Mouse (Mus musculus) lung, embryonic 15.5 days (tissue): ENCODE measurements around the gene Zcchc14. TPM values are rescaled to one million over a fixed set of nuclear protein-coding genes. Genes with fewer than 3 reads are reported as not detected.

Experiments
- ATAC-seq: fragments of 200-750 bp; cut with Nextera tagmentation; 2 replicates; pipeline ENCODE4 v1.8.0; 2017; ENCODE audit warnings: moderate number of reproducible peaks, borderline replicate concordance; ENCODE audit not compliant: low FRiP score, low TSS enrichment; ENCODE audit errors: extremely low read depth
- H3K27ac ChIP-seq: fragments of 300-500 bp; sonication (generic); 2 replicates; pipeline ENCODE4 v1.5.1; 2015; ENCODE audit warnings: moderate library complexity, mild to moderate bottlenecking, inconsistent platforms
- H3K27me3 ChIP-seq: fragments of 300-500 bp; sonication (generic); 2 replicates; pipeline ENCODE4 v1.6.1; 2015; ENCODE audit warnings: inconsistent platforms
- H3K36me3 ChIP-seq: fragments of 300-500 bp; sonication (generic); 2 replicates; pipeline ENCODE4 v1.6.1; 2015; ENCODE audit warnings: inconsistent platforms
- H3K4me1 ChIP-seq: fragments of 300-500 bp; sonication (generic); 2 replicates; pipeline ENCODE4 v1.6.1; 2015; ENCODE audit warnings: inconsistent platforms
- H3K4me2 ChIP-seq: fragments of 300-500 bp; sonication (generic); 2 replicates; pipeline ENCODE4 v1.6.1; 2015; ENCODE audit warnings: inconsistent platforms, mild to moderate bottlenecking, moderate library complexity
- H3K4me3 ChIP-seq: fragments of 300-500 bp; sonication (generic); 2 replicates; pipeline ENCODE4 v1.5.1; 2015; ENCODE audit warnings: mild to moderate bottlenecking, inconsistent platforms
- H3K9ac ChIP-seq: fragments of 300-500 bp; sonication (generic); 2 replicates; pipeline ENCODE4 v1.6.1; 2015; ENCODE audit warnings: inconsistent platforms
- H3K9me3 ChIP-seq: fragments of 300-500 bp; sonication (generic); 2 replicates; pipeline ENCODE4 v1.6.1; 2016; ENCODE audit warnings: inconsistent platforms
- WGBS: fragments of 180-500 bp; shearing (Covaris S2); methylation state at CpG from one replicate; pipeline ENCODE4 v1.1.7; 2015; 5-methylcytosine and 5-hydroxymethylcytosine counted together
- polyA plus RNA-seq: library from polyadenylated mRNA; unstranded; fragments of >200 nt; fragmentation: Nextera tagmentation; extraction: Ambion mirVana; gene quantifications from 2 replicates; pipeline ENCODE4 v1.2.1, GENCODE M21; 2015

The Zcchc14 gene
- polyA plus RNA-seq, 1 experiment from 2014 or later, result 14.2 TPM

GRCm38 (mm10) chr8:121593293-121593692, 59.4 kb downstream of the Zcchc14 start:
- Histone ChIP-seq H3K27me3 (no peaks in the 10 kb centered on the region), H3K9ac (no peak overlapping the region), H3K36me3 (peaks cover 30% of the 10 kb centered on the region), H3K4me1 (peaks cover 28% of the 10 kb centered on the region), H3K27ac (no peak overlapping the region), H3K4me3 (no peak overlapping the region), H3K9me3 (no peaks in the 10 kb centered on the region), H3K4me2 (no peak overlapping the region)
- WGBS, result 86% methylated on average over 5 of the region's 5 CpGs
- ATAC-seq, result no peak

GRCm38 (mm10) chr8:121591178-121592066, 61.3 kb downstream of the Zcchc14 start:
- Histone ChIP-seq H3K4me3 (peak overlapping the region; percentile 97), H3K4me1 (peaks cover 28% of the 10 kb centered on the region), H3K9me3 (no peaks in the 10 kb centered on the region), H3K36me3 (peaks cover 17% of the 10 kb centered on the region), H3K27ac (0 out of 2 replicates have a peak overlapping the region, but pooled peaks have one; percentile 61), H3K27me3 (no peaks in the 10 kb centered on the region), H3K9ac (peak overlapping the region; percentile 90), H3K4me2 (peak overlapping the region; percentile 84)
- 8% methylated on average over 20 of the region's 20 CpGs for WGBS
- peak; percentile 12; the same call in 1 of the 2 replicates for ATAC-seq

- Histone ChIP-seq H3K27ac (peak within 1 kb of the TSS; percentile 61), H3K9me3 (no peaks in the 10 kb centered on the region), H3K4me2 (peak within 1 kb of the TSS; percentile 84), H3K9ac (peak within 1 kb of the TSS; percentile 90), H3K36me3 (peaks cover 14% of the 10 kb centered on the region), H3K4me1 (peaks cover 34% of the 10 kb centered on the region), H3K4me3 (peak within 1 kb of the TSS; percentile 97), H3K27me3 (no peaks in the 10 kb centered on the region)
- ATAC-seq, result peak; percentile 85
- under 1% methylated on average over 62 of the region's 94 CpGs for WGBS
Observed at GRCm38 (mm10) chr8:121590203-121591177, 62.2 kb downstream of the Zcchc14 start, which contains the start of gene Map1lc3b. Gene Map1lc3b, plus strand, starts transcription at chr8:121590361.

GRCm38 (mm10) chr8:121589205-121589726, 63.4 kb downstream of the Zcchc14 start:
- WGBS, result 38% methylated on average over 2 of the region's 2 CpGs
- Histone ChIP-seq H3K4me3 (no peak overlapping the region), H3K27me3 (no peaks in the 10 kb centered on the region), H3K27ac (no peak overlapping the region), H3K4me1 (peaks cover 37% of the 10 kb centered on the region), H3K4me2 (no peak overlapping the region), H3K9me3 (no peaks in the 10 kb centered on the region), H3K9ac (no peak overlapping the region), H3K36me3 (peaks cover 4% of the 10 kb centered on the region; the same call in 1 of the 2 replicates)
- ATAC-seq, result no peak

DNA sequence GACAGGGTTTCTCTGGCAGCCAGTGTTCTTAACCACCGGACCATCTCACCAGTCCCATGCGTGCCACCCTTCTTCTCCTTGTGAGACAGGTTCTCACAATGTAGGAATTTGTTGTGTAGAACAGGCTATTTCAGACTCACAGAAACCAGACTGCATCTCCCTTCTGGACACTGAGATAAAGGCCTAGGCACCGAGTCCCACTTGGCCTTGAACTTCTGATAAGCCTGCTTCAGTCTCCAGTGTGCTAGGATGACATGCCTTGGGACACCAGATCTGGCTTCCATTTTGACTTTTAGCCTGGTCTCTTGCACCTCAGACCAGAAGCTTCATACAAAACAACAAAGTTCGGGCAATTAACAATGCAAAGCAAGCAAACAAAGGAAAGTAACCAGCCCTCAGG, 64.0 kb downstream of the Zcchc14 start:
- Histone ChIP-seq H3K9ac (no peak overlapping the region), H3K36me3 (no peaks in the 10 kb centered on the region), H3K27ac (no peak overlapping the region), H3K4me2 (no peak overlapping the region), H3K4me3 (no peak overlapping the region), H3K9me3 (no peaks in the 10 kb centered on the region), H3K27me3 (no peaks in the 10 kb centered on the region; the same call in 1 of the 2 replicates), H3K4me1 (peaks cover 37% of the 10 kb centered on the region)
- ATAC-seq, result no peak
- WGBS, result 77% methylated on average over 4 of the region's 4 CpGs

- H3K9me3 ChIP-seq, result no peaks in the 10 kb centered on the region
- peak overlapping the region; percentile 53 for H3K9ac ChIP-seq
- ATAC-seq, result peak; percentile 95
- under 1% methylated on average over 47 of the region's 47 CpGs for whole genome bisulfite sequencing
- H3K4me2 ChIP-seq, result peak overlapping the region; percentile 72
- peaks cover 19% of the 10 kb centered on the region; the same call in 1 of the 2 replicates for H3K4me1 ChIP-seq
- H3K4me3 ChIP-seq, result peak overlapping the region; percentile 55
- H3K27ac ChIP-seq, result no peak overlapping the region
- no peaks in the 10 kb centered on the region for H3K36me3 ChIP-seq
- H3K27me3 ChIP-seq, result no peaks in the 10 kb centered on the region; the same call in 1 of the 2 replicates
Observed at GRCm38 (mm10) chr8:121585159-121585825, 67.4 kb downstream of the Zcchc14 start.

DNA sequence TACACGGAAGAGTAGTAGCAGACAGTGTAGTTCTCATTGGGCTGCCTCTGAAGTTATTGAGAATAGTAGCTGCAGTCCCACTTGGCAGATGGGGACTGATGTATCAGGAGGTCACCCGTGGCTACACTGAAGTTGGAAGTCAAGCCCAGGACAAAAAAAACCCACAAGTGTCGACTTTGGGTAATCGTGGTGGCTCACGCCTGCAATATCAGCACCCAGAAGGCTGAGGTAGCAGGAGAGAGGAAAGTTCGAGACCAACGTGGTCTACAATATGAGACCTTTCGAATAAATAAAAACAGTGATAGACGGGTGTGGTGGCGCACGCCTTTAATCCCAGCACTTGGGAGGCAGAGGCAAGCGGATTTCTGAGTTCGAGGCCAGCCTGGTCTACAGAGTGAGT, 68.0 kb downstream of the Zcchc14 start:
- H3K36me3 ChIP-seq, result no peaks in the 10 kb centered on the region
- WGBS, result 39% methylated on average over 13 of the region's 13 CpGs
- no peak overlapping the region for H3K9ac ChIP-seq
- H3K4me2 ChIP-seq, result peak overlapping the region; percentile 72
- H3K4me3 ChIP-seq, result peak overlapping the region; percentile 55
- no peak for ATAC-seq
- no peak overlapping the region for H3K27ac ChIP-seq
- H3K27me3 ChIP-seq, result no peaks in the 10 kb centered on the region; the same call in 1 of the 2 replicates
- no peaks in the 10 kb centered on the region for H3K9me3 ChIP-seq
- H3K4me1 ChIP-seq, result peaks cover 19% of the 10 kb centered on the region; the same call in 1 of the 2 replicates

- no peaks in the 10 kb centered on the region for H3K36me3 ChIP-seq
- WGBS, result 41% methylated on average over 8 of the region's 8 CpGs
- ATAC-seq, result no peak
Observed at GRCm38 (mm10) chr8:121583653-121584052, 69.0 kb downstream of the Zcchc14 start.

GRCm38 (mm10) chr8:121580465-121580864, 72.2 kb downstream of the Zcchc14 start:
- Histone ChIP-seq H3K4me3 (no peak overlapping the region), H3K4me2 (peak overlapping the region; percentile 16; the same call in 1 of the 2 replicates), H3K27me3 (no peaks in the 10 kb centered on the region; the same call in 1 of the 2 replicates), H3K4me1 (peaks cover 28% of the 10 kb centered on the region), H3K27ac (no peak overlapping the region), H3K36me3 (no peaks in the 10 kb centered on the region), H3K9ac (no peak overlapping the region), H3K9me3 (no peaks in the 10 kb centered on the region)
- no peak for ATAC-seq
- WGBS, result 10% methylated on average over 9 of the region's 9 CpGs

More at GRCm38 (mm10) chr8:121583653-121584052, 69.0 kb downstream of the Zcchc14 start:
- peaks cover 17% of the 10 kb centered on the region; the same call in 1 of the 2 replicates for H3K4me1 ChIP-seq
- H3K27ac ChIP-seq, result no peak overlapping the region
- no peak overlapping the region for H3K4me2 ChIP-seq
- no peak overlapping the region for H3K4me3 ChIP-seq
- H3K9me3 ChIP-seq, result no peaks in the 10 kb centered on the region
- H3K9ac ChIP-seq, result no peak overlapping the region
- no peaks in the 10 kb centered on the region; the same call in 1 of the 2 replicates for H3K27me3 ChIP-seq

DNA sequence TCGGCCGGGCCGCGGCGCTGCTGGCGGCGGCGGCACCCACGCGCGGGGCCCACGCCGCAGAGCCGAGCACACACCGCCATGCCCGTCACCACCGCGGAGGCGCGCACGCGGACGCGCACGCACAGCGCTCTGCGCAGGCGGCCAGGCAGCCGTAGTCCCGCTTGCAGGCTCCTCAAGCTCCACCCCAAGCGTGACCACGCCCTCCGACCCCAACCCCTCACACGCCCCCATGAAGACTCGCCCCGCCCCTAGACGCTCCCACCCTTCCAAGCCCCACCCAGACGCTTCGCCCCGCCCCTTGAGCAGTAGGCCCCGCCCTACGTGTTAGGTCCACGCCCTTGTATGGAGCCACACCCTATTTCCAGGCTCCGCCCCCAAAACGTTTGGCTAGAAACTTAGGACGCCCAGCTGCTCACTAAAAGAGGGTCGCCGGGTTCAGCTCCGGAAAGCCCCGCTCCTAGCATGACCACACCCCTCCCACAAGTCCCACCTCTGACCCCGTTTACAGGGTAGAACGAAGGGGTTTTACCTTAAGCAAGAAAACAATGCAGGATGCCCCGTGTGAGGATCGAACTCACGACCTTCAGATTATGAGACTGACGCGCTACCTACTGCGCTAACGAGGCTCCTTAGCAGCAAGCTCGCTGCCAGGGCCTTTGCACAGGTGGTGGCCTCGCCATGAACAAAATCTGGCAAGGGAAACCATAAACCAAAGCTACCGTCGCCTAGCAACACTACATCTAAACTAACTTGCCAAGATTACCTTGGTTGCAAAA, 73.8 kb downstream of the Zcchc14 start, which contains the start of gene Fbxo31:
TSS of gene Fbxo31 (minus strand) at position 131 of the 776 bp plus-strand sequence.
- Histone ChIP-seq H3K27me3 (no peaks in the 10 kb centered on the region; the same call in 1 of the 2 replicates), H3K9me3 (no peaks in the 10 kb centered on the region), H3K4me3 (peak within 1 kb of the TSS; percentile 79), H3K4me1 (peaks cover 25% of the 10 kb centered on the region), H3K36me3 (no peaks in the 10 kb centered on the region), H3K9ac (peak within 1 kb of the TSS; percentile 69), H3K4me2 (peak within 1 kb of the TSS; percentile 78), H3K27ac (0 out of 2 replicates have a peak within 1 kb of the TSS, but pooled peaks have one; percentile 32)
- peak; percentile 92 for ATAC-seq
- under 1% methylated on average over 56 of the region's 63 CpGs for WGBS
